Mouse (Mus musculus): ENCODE data around the gene Ube2l3. TPM values are rescaled to one million over a fixed set of nuclear protein-coding genes. Genes with fewer than 3 reads are reported as not detected.
A peak's percentile ranks its signal among the peaks of the same experiment; 100 is the strongest.

The Ube2l3 gene
- polyA plus RNA-seq, 1 experiment from 2014 or later = 410 TPM

DNA sequence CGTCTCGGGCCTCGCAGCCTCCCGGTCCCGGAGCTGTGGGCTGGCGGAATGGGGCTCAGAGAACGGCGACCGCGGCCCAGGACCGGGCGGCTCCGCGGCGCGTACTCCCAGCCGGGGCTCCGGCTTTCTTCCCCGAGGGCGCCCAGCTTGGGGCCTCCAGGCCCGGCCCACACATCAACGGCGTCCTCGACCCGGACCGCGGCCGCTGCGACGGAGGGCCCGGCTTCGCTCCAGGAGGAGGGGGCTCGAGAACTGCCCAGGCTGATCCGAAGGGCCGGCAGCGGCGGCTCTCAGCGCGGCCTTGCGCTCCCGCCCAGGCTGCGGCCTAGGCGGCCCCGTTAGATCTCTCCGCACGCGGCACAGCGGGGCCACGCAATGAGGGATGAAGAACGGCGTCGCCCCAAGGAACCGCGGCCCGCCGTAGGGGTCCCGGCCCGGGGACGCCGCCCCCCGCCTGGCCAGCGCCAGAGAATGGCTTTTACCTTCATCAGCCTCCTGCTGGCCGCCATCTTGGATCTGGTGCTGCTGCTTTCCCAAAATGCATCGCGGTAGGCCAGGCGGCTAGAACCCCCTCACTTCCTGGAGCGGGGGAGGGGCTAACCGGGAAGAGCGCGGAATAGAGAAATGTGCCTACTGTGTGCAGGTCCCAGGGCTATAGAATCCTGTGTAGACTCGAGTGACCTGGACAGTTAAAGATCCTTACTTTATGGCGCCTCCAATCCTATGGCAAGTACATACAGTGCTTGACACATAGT is 1.3 kb downstream of the Ube2l3 start:
- Histone ChIP-seq H3K36me3 (replicated peaks) (peaks cover 22% of the 10 kb centered on the region), H3K9me3 (no peaks in the 10 kb centered on the region), H3K27ac (replicated peaks) (peak overlapping the region; percentile 98), H3K4me3 (peak overlapping the region; percentile 97), H3K4me1 (peaks cover 15% of the 10 kb centered on the region), H3K27me3 (replicated peaks; ENCODE audit: low read depth, poor library complexity, severe bottlenecking) (peaks cover 2% of the 10 kb centered on the region; the same call in 1 of the 2 replicates)
- WGBS = under 1% methylated on average over 72 of the region's 72 CpGs
- DNase-seq (ENCODE audit: low spot score) = peak; percentile 90

GRCm38 (mm10) chr16:17200121-17200952 is 2.1 kb downstream of the Ube2l3 start:
- Histone ChIP-seq H3K9me3 (no peaks in the 10 kb centered on the region), H3K36me3 (replicated peaks) (peaks cover 30% of the 10 kb centered on the region), H3K27ac (replicated peaks) (peak overlapping the region; percentile 98), H3K27me3 (replicated peaks; ENCODE audit: low read depth, poor library complexity, severe bottlenecking) (no peaks in the 10 kb centered on the region), H3K4me1 (peaks cover 15% of the 10 kb centered on the region), H3K4me3 (peak overlapping the region; percentile 97)
- 7% methylated on average over 24 of the region's 24 CpGs for WGBS
- no peak for DNase-seq (ENCODE audit: low spot score)

- DNase-seq (ENCODE audit: low spot score) = no peak
- 95% methylated on average over 4 of the region's 4 CpGs for WGBS
- H3K27ac ChIP-seq (replicated peaks) = no peak overlapping the region
- no peaks in the 10 kb centered on the region for H3K9me3 ChIP-seq
- no peak overlapping the region for H3K4me3 ChIP-seq
- H3K36me3 ChIP-seq (replicated peaks) = peaks cover 83% of the 10 kb centered on the region
- no peaks in the 10 kb centered on the region for H3K27me3 ChIP-seq (replicated peaks; ENCODE audit: low read depth, poor library complexity, severe bottlenecking)
- H3K4me1 ChIP-seq = no peaks in the 10 kb centered on the region
Observed at GRCm38 (mm10) chr16:17193823-17194222, 8.6 kb downstream of the Ube2l3 start.

GRCm38 (mm10) chr16:17185475-17185874 is 17.0 kb downstream of the Ube2l3 start:
- 0 out of 2 replicates have a peak, but pooled peaks cover 3% of the 10 kb centered on the region for H3K4me1 ChIP-seq
- H3K9me3 ChIP-seq = peaks cover 3% of the 10 kb centered on the region; the same call in 1 of the 2 replicates
- no peak overlapping the region for H3K27ac ChIP-seq (replicated peaks)
- H3K4me3 ChIP-seq = no peak overlapping the region
- DNase-seq (ENCODE audit: low spot score) = no peak
- H3K36me3 ChIP-seq (replicated peaks) = peaks cover 71% of the 10 kb centered on the region
- no peaks in the 10 kb centered on the region for H3K27me3 ChIP-seq (replicated peaks; ENCODE audit: low read depth, poor library complexity, severe bottlenecking)

GRCm38 (mm10) chr16:17183003-17183402 is 19.4 kb downstream of the Ube2l3 start:
- peaks cover 61% of the 10 kb centered on the region for H3K36me3 ChIP-seq (replicated peaks)
- H3K9me3 ChIP-seq = peaks cover 3% of the 10 kb centered on the region; the same call in 1 of the 2 replicates
- H3K4me3 ChIP-seq = no peak overlapping the region
- DNase-seq (ENCODE audit: low spot score) = no peak
- 87% methylated on average over 3 of the region's 3 CpGs for WGBS
- H3K27me3 ChIP-seq (replicated peaks; ENCODE audit: low read depth, poor library complexity, severe bottlenecking) = no peaks in the 10 kb centered on the region
- H3K27ac ChIP-seq (replicated peaks) = no peak overlapping the region
- 0 out of 2 replicates have a peak, but pooled peaks cover 3% of the 10 kb centered on the region for H3K4me1 ChIP-seq

DNA sequence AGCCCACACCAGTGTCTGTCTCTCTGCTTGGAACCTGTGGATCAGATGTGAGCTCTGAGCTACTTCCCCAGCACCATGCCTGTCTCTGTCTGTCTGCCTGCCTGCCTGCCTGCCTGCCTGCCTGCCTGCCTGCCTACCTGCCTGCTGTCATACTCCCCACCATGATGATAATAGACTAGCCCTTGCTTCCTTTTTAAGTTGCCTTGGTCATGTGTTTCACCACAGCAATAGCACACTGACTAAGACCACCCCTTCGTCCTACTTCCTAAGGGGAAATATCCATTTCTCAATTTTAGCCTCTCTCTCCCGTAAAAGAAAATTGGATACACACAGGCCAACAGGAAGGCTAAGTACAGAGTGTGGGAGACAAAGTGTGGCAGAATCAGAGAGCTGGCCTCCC is 20.3 kb downstream of the Ube2l3 start:
- no peak for DNase-seq (ENCODE audit: low spot score)
- H3K4me1 ChIP-seq = 0 out of 2 replicates have a peak, but pooled peaks cover 3% of the 10 kb centered on the region
- no peak overlapping the region for H3K27ac ChIP-seq (replicated peaks)
- no peaks in the 10 kb centered on the region for H3K27me3 ChIP-seq (replicated peaks; ENCODE audit: low read depth, poor library complexity, severe bottlenecking)
- peaks cover 3% of the 10 kb centered on the region; the same call in 1 of the 2 replicates for H3K9me3 ChIP-seq
- H3K4me3 ChIP-seq = no peak overlapping the region
- peaks cover 61% of the 10 kb centered on the region for H3K36me3 ChIP-seq (replicated peaks)
- WGBS = 89% methylated on average over 2 of the region's 2 CpGs

GRCm38 (mm10) chr16:17181382-17181781 is 21.1 kb downstream of the Ube2l3 start:
- WGBS = 93% methylated on average over 4 of the region's 4 CpGs
- H3K36me3 ChIP-seq (replicated peaks) = peaks cover 58% of the 10 kb centered on the region
- H3K27me3 ChIP-seq (replicated peaks; ENCODE audit: low read depth, poor library complexity, severe bottlenecking) = no peaks in the 10 kb centered on the region
- 0 out of 2 replicates have a peak, but pooled peaks cover 3% of the 10 kb centered on the region for H3K4me1 ChIP-seq
- no peak overlapping the region for H3K27ac ChIP-seq (replicated peaks)
- no peak overlapping the region for H3K4me3 ChIP-seq
- DNase-seq (ENCODE audit: low spot score) = no peak
- H3K9me3 ChIP-seq = peaks cover 3% of the 10 kb centered on the region; the same call in 1 of the 2 replicates

GRCm38 (mm10) chr16:17179706-17180105 is 22.7 kb downstream of the Ube2l3 start:
- 94% methylated on average over 3 of the region's 3 CpGs for WGBS
- peaks cover 59% of the 10 kb centered on the region for H3K36me3 ChIP-seq (replicated peaks)
- no peaks in the 10 kb centered on the region for H3K27me3 ChIP-seq (replicated peaks; ENCODE audit: low read depth, poor library complexity, severe bottlenecking)
- no peak overlapping the region for H3K27ac ChIP-seq (replicated peaks)
- no peak overlapping the region for H3K4me3 ChIP-seq
- H3K4me1 ChIP-seq = 0 out of 2 replicates have a peak, but pooled peaks cover 3% of the 10 kb centered on the region
- no peak for DNase-seq (ENCODE audit: low spot score)
- no peaks in the 10 kb centered on the region for H3K9me3 ChIP-seq

DNA sequence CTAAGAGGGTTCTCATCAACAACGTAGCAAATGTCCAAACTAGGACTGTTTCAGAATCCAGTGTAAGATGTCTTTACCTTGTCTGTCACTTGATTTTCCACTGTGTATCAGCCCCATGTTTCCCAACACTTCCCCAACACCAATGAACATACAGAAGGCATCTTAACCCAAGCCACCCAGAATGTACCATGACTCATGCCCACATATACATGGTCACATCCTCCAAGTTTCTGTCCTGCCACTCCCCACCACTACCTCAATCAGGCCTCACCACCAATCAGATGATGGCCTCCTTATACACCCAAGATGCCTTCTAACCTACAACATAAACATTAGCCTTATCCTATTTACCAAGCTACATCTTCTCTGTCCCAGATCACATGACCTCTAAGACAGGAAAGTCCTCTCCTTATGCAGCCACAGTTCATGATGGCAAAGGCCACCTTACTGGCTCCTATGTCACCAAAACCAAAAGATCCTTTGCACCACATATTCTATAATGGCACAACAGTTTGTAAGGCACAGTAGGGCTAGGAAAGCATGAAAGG is 24.8 kb downstream of the Ube2l3 start:
- no peak overlapping the region for H3K4me3 ChIP-seq
- H3K9me3 ChIP-seq = no peaks in the 10 kb centered on the region
- no peak for DNase-seq (ENCODE audit: low spot score)
- peaks cover 65% of the 10 kb centered on the region for H3K36me3 ChIP-seq (replicated peaks)
- 0 out of 2 replicates have a peak, but pooled peaks cover 3% of the 10 kb centered on the region for H3K4me1 ChIP-seq
- H3K27me3 ChIP-seq (replicated peaks; ENCODE audit: low read depth, poor library complexity, severe bottlenecking) = no peaks in the 10 kb centered on the region
- H3K27ac ChIP-seq (replicated peaks) = no peak overlapping the region
- WGBS = 100% methylated on average over 1 of the region's 1 CpGs

DNA sequence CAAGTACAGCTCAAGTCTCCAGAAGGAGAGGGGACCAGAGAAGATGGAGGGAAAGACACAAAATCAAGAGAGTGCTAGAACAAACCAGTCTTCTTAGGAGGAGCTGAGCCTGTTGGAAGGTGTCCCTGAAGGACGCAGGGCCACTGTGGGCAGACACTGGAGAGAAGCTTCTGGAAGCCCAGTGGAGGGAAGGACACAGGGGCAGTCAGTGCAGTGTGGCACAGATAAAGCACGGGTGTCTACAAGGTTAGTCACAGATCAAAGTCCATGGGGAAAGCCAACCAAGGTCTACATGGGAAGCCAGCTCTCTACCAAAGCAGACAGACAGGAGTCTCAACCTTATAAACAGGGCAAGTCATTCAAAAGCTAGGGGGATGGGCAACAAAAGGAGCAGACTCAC is 26.7 kb downstream of the Ube2l3 start:
- peaks cover 78% of the 10 kb centered on the region for H3K36me3 ChIP-seq (replicated peaks)
- no peaks in the 10 kb centered on the region for H3K27me3 ChIP-seq (replicated peaks; ENCODE audit: low read depth, poor library complexity, severe bottlenecking)
- no peaks in the 10 kb centered on the region for H3K4me1 ChIP-seq
- no peak overlapping the region for H3K4me3 ChIP-seq
- no peaks in the 10 kb centered on the region for H3K9me3 ChIP-seq
- DNase-seq (ENCODE audit: low spot score) = no peak
- H3K27ac ChIP-seq (replicated peaks) = no peak overlapping the region
- WGBS = 90% methylated on average over 2 of the region's 2 CpGs

DNA sequence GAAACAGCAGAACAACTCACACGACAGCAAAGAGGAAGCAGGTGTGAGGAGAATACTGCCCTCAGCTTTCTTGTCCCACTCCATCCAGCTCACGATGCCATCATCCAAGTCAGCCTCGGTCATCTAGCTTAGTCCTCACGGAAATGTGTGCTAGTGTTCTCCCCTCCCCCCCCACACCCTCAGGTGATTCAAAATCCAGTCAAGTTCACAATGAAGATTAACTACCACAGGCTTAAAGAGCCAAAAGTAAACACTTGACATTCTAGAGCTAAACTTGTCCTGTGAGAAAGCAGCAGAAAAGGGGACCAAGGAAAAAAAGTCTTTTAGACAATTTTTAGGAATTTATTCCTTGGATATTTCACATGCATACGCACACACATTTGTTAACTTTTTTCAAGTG is 34.4 kb downstream of the Ube2l3 start:
- H3K36me3 ChIP-seq (replicated peaks) = peaks cover 96% of the 10 kb centered on the region
- WGBS = 92% methylated on average over 5 of the region's 5 CpGs
- H3K27ac ChIP-seq (replicated peaks) = no peak overlapping the region
- H3K4me1 ChIP-seq = no peaks in the 10 kb centered on the region
- H3K4me3 ChIP-seq = no peak overlapping the region
- no peak for DNase-seq (ENCODE audit: low spot score)
- no peaks in the 10 kb centered on the region for H3K27me3 ChIP-seq (replicated peaks; ENCODE audit: low read depth, poor library complexity, severe bottlenecking)
- H3K9me3 ChIP-seq = no peaks in the 10 kb centered on the region

GRCm38 (mm10) chr16:17167179-17167578 is 35.3 kb downstream of the Ube2l3 start:
- H3K27me3 ChIP-seq (replicated peaks; ENCODE audit: low read depth, poor library complexity, severe bottlenecking) = no peaks in the 10 kb centered on the region
- no peak for DNase-seq (ENCODE audit: low spot score)
- no peaks in the 10 kb centered on the region for H3K4me1 ChIP-seq
- no peaks in the 10 kb centered on the region for H3K9me3 ChIP-seq
- H3K27ac ChIP-seq (replicated peaks) = no peak overlapping the region
- peaks cover 94% of the 10 kb centered on the region for H3K36me3 ChIP-seq (replicated peaks)
- no peak overlapping the region for H3K4me3 ChIP-seq
